Mouse (Mus musculus): ENCODE measurements around the gene Pdcl2. TPM values are rescaled to one million over a fixed set of nuclear protein-coding genes. Genes with fewer than 3 reads are reported as not detected.

Pdcl2 gene
- polyA plus RNA-seq, 1 experiment from 2014 or later: not detected

GRCm38 (mm10) chr5:76346137-76346536 lies 15.2 kb upstream of the Pdcl2 start:
- peak; percentile 85 for ATAC-seq (ENCODE audit: insufficient read depth, low FRiP score)
- 58% methylated on average over 2 of the region's 2 CpGs for WGBS
- Histone ChIP-seq H3K4me3 (replicated peaks; ENCODE audit: low read length) (no peak overlapping the region), H3K27me3 (ENCODE audit: control insufficient read depth, insufficient read depth, low read length) (no peaks in the 10 kb centered on the region), H3K4me2 (ENCODE audit: low read depth, low read length) (no peak overlapping the region), H3K27ac (ENCODE audit: low read length) (peak overlapping the region; percentile 61; the same call in 1 of the 2 replicates), H3K9me3 (replicated peaks; ENCODE audit: control insufficient read depth, low read length) (no peaks in the 10 kb centered on the region), H3K9ac (ENCODE audit: low read length) (no peak overlapping the region), H3K4me1 (ENCODE audit: control insufficient read depth, insufficient read depth, low read length) (no peaks in the 10 kb centered on the region), H3K36me3 (ENCODE audit: control insufficient read depth, insufficient read depth, low read length) (no peaks in the 10 kb centered on the region)

GRCm38 (mm10) chr5:76340931-76341330 lies 10.0 kb upstream of the Pdcl2 start:
- no peaks in the 10 kb centered on the region for H3K27me3 ChIP-seq (ENCODE audit: control insufficient read depth, insufficient read depth, low read length)
- H3K4me3 ChIP-seq (replicated peaks; ENCODE audit: low read length): no peak overlapping the region
- 30% methylated on average over 2 of the region's 2 CpGs for WGBS
- no peak for ATAC-seq (ENCODE audit: insufficient read depth, low FRiP score)
- no peak overlapping the region for H3K4me2 ChIP-seq (ENCODE audit: low read depth, low read length)
- no peaks in the 10 kb centered on the region for H3K36me3 ChIP-seq (ENCODE audit: control insufficient read depth, insufficient read depth, low read length)
- no peak overlapping the region for H3K9ac ChIP-seq (ENCODE audit: low read length)
- H3K4me1 ChIP-seq (ENCODE audit: control insufficient read depth, insufficient read depth, low read length): no peaks in the 10 kb centered on the region
- H3K9me3 ChIP-seq (replicated peaks; ENCODE audit: control insufficient read depth, low read length): no peaks in the 10 kb centered on the region
- no peak overlapping the region for H3K27ac ChIP-seq (ENCODE audit: low read length)

- 83% methylated on average over 8 of the region's 8 CpGs for WGBS
- H3K4me2 ChIP-seq (ENCODE audit: low read depth, low read length): no peak overlapping the region
- H3K9me3 ChIP-seq (replicated peaks; ENCODE audit: control insufficient read depth, low read length): no peaks in the 10 kb centered on the region
- no peak overlapping the region for H3K4me3 ChIP-seq (replicated peaks; ENCODE audit: low read length)
- no peak overlapping the region for H3K27ac ChIP-seq (ENCODE audit: low read length)
- no peaks in the 10 kb centered on the region for H3K36me3 ChIP-seq (ENCODE audit: control insufficient read depth, insufficient read depth, low read length)
- ATAC-seq (ENCODE audit: insufficient read depth, low FRiP score): no peak
- no peaks in the 10 kb centered on the region for H3K4me1 ChIP-seq (ENCODE audit: control insufficient read depth, insufficient read depth, low read length)
- H3K27me3 ChIP-seq (ENCODE audit: control insufficient read depth, insufficient read depth, low read length): no peaks in the 10 kb centered on the region
- H3K9ac ChIP-seq (ENCODE audit: low read length): no peak overlapping the region
Measured at GRCm38 (mm10) chr5:76337100-76337499, 6.1 kb upstream of the Pdcl2 start.

GRCm38 (mm10) chr5:76333833-76334232 lies 2.9 kb upstream of the Pdcl2 start:
- Histone ChIP-seq H3K4me1 (ENCODE audit: control insufficient read depth, insufficient read depth, low read length) (no peaks in the 10 kb centered on the region), H3K4me3 (replicated peaks; ENCODE audit: low read length) (no peak overlapping the region), H3K36me3 (ENCODE audit: control insufficient read depth, insufficient read depth, low read length) (no peaks in the 10 kb centered on the region), H3K27ac (ENCODE audit: low read length) (no peak overlapping the region), H3K4me2 (ENCODE audit: low read depth, low read length) (no peak overlapping the region), H3K9ac (ENCODE audit: low read length) (no peak overlapping the region), H3K27me3 (ENCODE audit: control insufficient read depth, insufficient read depth, low read length) (no peaks in the 10 kb centered on the region), H3K9me3 (replicated peaks; ENCODE audit: control insufficient read depth, low read length) (no peaks in the 10 kb centered on the region)
- no peak for ATAC-seq (ENCODE audit: insufficient read depth, low FRiP score)
- 90% methylated on average over 4 of the region's 4 CpGs for WGBS

- no peaks in the 10 kb centered on the region for H3K27me3 ChIP-seq (ENCODE audit: control insufficient read depth, insufficient read depth, low read length)
- H3K27ac ChIP-seq (ENCODE audit: low read length): no peak overlapping the region
- H3K4me2 ChIP-seq (ENCODE audit: low read depth, low read length): no peak overlapping the region
- no peak for ATAC-seq (ENCODE audit: insufficient read depth, low FRiP score)
- no peak overlapping the region for H3K4me3 ChIP-seq (replicated peaks; ENCODE audit: low read length)
- no peaks in the 10 kb centered on the region for H3K4me1 ChIP-seq (ENCODE audit: control insufficient read depth, insufficient read depth, low read length)
- H3K9me3 ChIP-seq (replicated peaks; ENCODE audit: control insufficient read depth, low read length): no peaks in the 10 kb centered on the region
- H3K9ac ChIP-seq (ENCODE audit: low read length): no peak overlapping the region
- no peaks in the 10 kb centered on the region for H3K36me3 ChIP-seq (ENCODE audit: control insufficient read depth, insufficient read depth, low read length)
- WGBS: 68% methylated on average over 2 of the region's 2 CpGs
Measured at GRCm38 (mm10) chr5:76327296-76327695, 3.7 kb downstream of the Pdcl2 start.

- Histone ChIP-seq H3K4me2 (ENCODE audit: low read depth, low read length) (no peak overlapping the region), H3K27ac (ENCODE audit: low read length) (no peak overlapping the region), H3K4me1 (ENCODE audit: control insufficient read depth, insufficient read depth, low read length) (no peaks in the 10 kb centered on the region), H3K4me3 (replicated peaks; ENCODE audit: low read length) (no peak overlapping the region), H3K36me3 (ENCODE audit: control insufficient read depth, insufficient read depth, low read length) (no peaks in the 10 kb centered on the region), H3K9ac (ENCODE audit: low read length) (no peak overlapping the region), H3K27me3 (ENCODE audit: control insufficient read depth, insufficient read depth, low read length) (no peaks in the 10 kb centered on the region), H3K9me3 (replicated peaks; ENCODE audit: control insufficient read depth, low read length) (no peaks in the 10 kb centered on the region)
- no peak for ATAC-seq (ENCODE audit: insufficient read depth, low FRiP score)
- 85% methylated on average over 4 of the region's 4 CpGs for WGBS
Measured at GRCm38 (mm10) chr5:76325113-76325512, 5.8 kb downstream of the Pdcl2 start.

GRCm38 (mm10) chr5:76321249-76322196 lies 9.4 kb downstream of the Pdcl2 start:
- H3K4me3 ChIP-seq (replicated peaks; ENCODE audit: low read length): no peak overlapping the region
- H3K36me3 ChIP-seq (ENCODE audit: control insufficient read depth, insufficient read depth, low read length): no peaks in the 10 kb centered on the region
- H3K27me3 ChIP-seq (ENCODE audit: control insufficient read depth, insufficient read depth, low read length): no peaks in the 10 kb centered on the region
- ATAC-seq (ENCODE audit: insufficient read depth, low FRiP score): no peak; the same call in 1 of the 2 replicates
- no peaks in the 10 kb centered on the region for H3K9me3 ChIP-seq (replicated peaks; ENCODE audit: control insufficient read depth, low read length)
- H3K9ac ChIP-seq (ENCODE audit: low read length): no peak overlapping the region
- 46% methylated on average over 11 of the region's 11 CpGs for WGBS
- no peaks in the 10 kb centered on the region for H3K4me1 ChIP-seq (ENCODE audit: control insufficient read depth, insufficient read depth, low read length)
- no peak overlapping the region for H3K4me2 ChIP-seq (ENCODE audit: low read depth, low read length)
- H3K27ac ChIP-seq (ENCODE audit: low read length): peak overlapping the region; percentile 60; the same call in 1 of the 2 replicates

- ATAC-seq (ENCODE audit: insufficient read depth, low FRiP score): no peak
- no peak overlapping the region for H3K4me3 ChIP-seq (replicated peaks; ENCODE audit: low read length)
- no peaks in the 10 kb centered on the region for H3K36me3 ChIP-seq (ENCODE audit: control insufficient read depth, insufficient read depth, low read length)
- no peak overlapping the region for H3K4me2 ChIP-seq (ENCODE audit: low read depth, low read length)
- peaks cover 8% of the 10 kb centered on the region for H3K4me1 ChIP-seq (ENCODE audit: control insufficient read depth, insufficient read depth, low read length)
- 67% methylated on average over 2 of the region's 2 CpGs for WGBS
- H3K27ac ChIP-seq (ENCODE audit: low read length): no peak overlapping the region
- no peak overlapping the region for H3K9ac ChIP-seq (ENCODE audit: low read length)
- no peaks in the 10 kb centered on the region for H3K9me3 ChIP-seq (replicated peaks; ENCODE audit: control insufficient read depth, low read length)
- no peaks in the 10 kb centered on the region for H3K27me3 ChIP-seq (ENCODE audit: control insufficient read depth, insufficient read depth, low read length)
Measured at GRCm38 (mm10) chr5:76308206-76308605, 22.8 kb downstream of the Pdcl2 start.

- no peak for ATAC-seq (ENCODE audit: insufficient read depth, low FRiP score)
- WGBS: 48% methylated on average over 3 of the region's 3 CpGs
- Histone ChIP-seq H3K36me3 (ENCODE audit: control insufficient read depth, insufficient read depth, low read length) (no peaks in the 10 kb centered on the region), H3K4me3 (replicated peaks; ENCODE audit: low read length) (no peak overlapping the region), H3K9me3 (replicated peaks; ENCODE audit: control insufficient read depth, low read length) (no peaks in the 10 kb centered on the region), H3K27ac (ENCODE audit: low read length) (peak overlapping the region; percentile 62; the same call in 1 of the 2 replicates), H3K9ac (ENCODE audit: low read length) (no peak overlapping the region), H3K4me2 (ENCODE audit: low read depth, low read length) (no peak overlapping the region), H3K27me3 (ENCODE audit: control insufficient read depth, insufficient read depth, low read length) (no peaks in the 10 kb centered on the region), H3K4me1 (ENCODE audit: control insufficient read depth, insufficient read depth, low read length) (peaks cover 17% of the 10 kb centered on the region)
Measured at GRCm38 (mm10) chr5:76306261-76306660, 24.7 kb downstream of the Pdcl2 start.
